Mouse (Mus musculus): ENCODE measurements at regions not wholly inside any gene's neighbourhood (a gene's known extent, or its start where the extent isn't known, plus 50 kb on each side); places are given as distances from the start of the nearest gene placed in this dataset.

DNA sequence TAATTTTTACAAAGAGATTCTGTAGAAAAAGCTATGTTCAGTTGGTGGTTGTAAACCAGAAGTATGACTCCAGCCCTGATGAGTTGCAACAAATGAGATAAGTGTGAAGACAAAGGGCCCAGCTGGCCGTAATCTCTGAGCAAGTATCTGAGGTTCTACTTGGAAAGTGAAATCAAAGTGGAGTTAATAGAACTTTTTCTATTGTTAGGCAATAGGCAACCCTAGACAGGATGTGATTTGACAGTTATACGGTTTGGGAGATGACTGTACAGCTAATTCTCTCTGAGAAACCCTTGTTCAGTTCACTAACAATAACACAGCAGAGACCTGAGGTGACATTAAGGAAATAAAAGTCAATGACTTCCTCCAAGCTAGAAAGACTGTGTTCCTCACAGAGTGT is 180.8 kb upstream of the Atp10a start:
- TF ChIP-seq FLI1 (IDR thresholded peaks at IDR 0.05; ENCODE audit: low read length) (no peak), GATA1 (IDR thresholded peaks at IDR 0.05; ENCODE audit: borderline replicate concordance, low read length) (no peak)
